Mouse (Mus musculus) liver, postnatal 0 days (tissue): ENCODE measurements around the gene Ube4a.

Experiments used
- CTCF ChIP-seq: sonication (generic); IDR thresholded peaks from 2 replicates; pipeline ENCODE4 v1.5.1; 2016; ENCODE audit warnings: antibody characterized with exemption, low read depth
- EP300 ChIP-seq: IDR thresholded peaks from 2 replicates; pipeline ENCODE4 v1.6.1; 2016; ENCODE audit warnings: antibody characterized with exemption, low read depth, mild to moderate bottlenecking

GRCm38 (mm10) chr9:44892664-44893063 is 72.7 kb downstream of the Ube4a start:
- TF ChIP-seq CTCF (no peak), EP300 (no peak)
